Mouse (Mus musculus): ENCODE results near the gene Vamp2.

DNA sequence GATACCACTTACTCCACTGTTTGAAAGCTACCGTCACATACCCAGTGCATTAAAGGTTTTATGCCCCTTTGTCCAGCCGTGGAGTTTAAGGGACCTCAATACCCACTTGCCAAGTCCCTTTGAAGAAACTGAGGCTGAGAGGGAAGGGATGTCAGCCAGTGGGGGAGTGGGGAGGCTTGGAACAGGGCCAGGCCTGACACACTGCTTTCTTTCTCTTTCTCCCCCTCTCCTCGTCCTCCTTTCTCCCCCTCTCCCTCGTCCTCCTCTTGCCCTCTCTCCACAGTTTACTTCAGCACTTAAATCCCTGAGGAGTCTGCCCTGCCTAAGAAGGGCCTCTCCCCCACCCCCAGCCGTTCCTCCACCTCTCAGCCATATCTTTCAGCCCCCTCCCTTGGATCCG is 2.1 kb downstream of the Vamp2 start:
- TF ChIP-seq EP300 (IDR thresholded peaks at IDR 0.05; ENCODE audit: insufficient read depth, low read depth, low read length), result no peak
- no peak for TF ChIP-seq CTCF (IDR thresholded peaks at IDR 0.05)
